Comparison of ENCODE assay signal across 1 mouse cellular context in genomic region chr14:79587139-79587851, GRCm38 (mm10).
TF ChIP-seq lines count a peak whose summit lies in the region.

TSS of gene Sugt1 (plus strand) at chr14:79587691.

TF ChIP-seq in CH12.LX, 34 proteins besides CTCF, POLR2A, EP300 and RAD21 (continued from another document):
- TF ChIP-seq NRF1 (IDR thresholded peaks at IDR 0.05; ENCODE audit: low read depth, low read length) = peak; percentile 60
- no peak for TF ChIP-seq MAFK (IDR thresholded peaks at IDR 0.05; ENCODE audit: insufficient replicate concordance, low read length)
- no peak for TF ChIP-seq MAZ (IDR thresholded peaks at IDR 0.05; ENCODE audit: low read depth, low read length)
- no peak for TF ChIP-seq USF2 (conservative IDR thresholded peaks at IDR 0.05; ENCODE audit: low read depth, low read length)
- 0 out of 2 replicates have a peak, but pooled peaks have one; percentile 61 for TF ChIP-seq MEF2A (IDR thresholded peaks at IDR 0.05; ENCODE audit: borderline replicate concordance, low read depth, low read length)
- TF ChIP-seq HCFC1 (IDR thresholded peaks at IDR 0.05; ENCODE audit: low read depth, low read length) = peak; percentile 72
- TF ChIP-seq ZC3H11A (IDR thresholded peaks at IDR 0.05; ENCODE audit: low read depth, low read length) = no peak
- TF ChIP-seq JUN (IDR thresholded peaks at IDR 0.05; ENCODE audit: insufficient read depth, low read depth, low read length) = no peak
- TF ChIP-seq MXI1 (IDR thresholded peaks at IDR 0.05; ENCODE audit: low read depth, low read length) = 0 out of 2 replicates have a peak, but pooled peaks have one; percentile 73
TF ChIP-seq in CH12.LX: peak in this region for 18.
